Mouse (Mus musculus) natural killer cell, adult 2 months (primary cell): ENCODE results near the gene Gm10668.
"Not testable (repeated sequence)": the region's sequence is repeated elsewhere in the genome, so short reads cannot be mapped to it uniquely, and the experiment has no call there.

ENCODE experiments used
- DNase-seq, 2 experiments: peaks; one replicate each; pipeline ENCODE4 v3.0.0; 2022; ENCODE audit warnings: low spot score in 2 of 2

The Gm10668 gene

GRCm38 (mm10) chr7:20730524-20730923, at the start of gene Gm10668:
Gm10668 (minus strand) TSS chr7:20730624.
- not testable (repeated sequence) for DNase-seq

- not testable (repeated sequence) for DNase-seq
Observed at GRCm38 (mm10) chr7:20770885-20771284, 40.5 kb upstream of the Gm10668 start, which contains the start of gene Vmn1r112. Vmn1r112 (plus strand) TSS chr7:20771185.

- not testable (repeated sequence) for DNase-seq
Observed at GRCm38 (mm10) chr7:20703116-20703515, 27.3 kb downstream of the Gm10668 start, which contains the start of gene Vmn1r111. Vmn1r111 (minus strand) TSS chr7:20703216.
